Mouse (Mus musculus) midbrain, postnatal 0 days (tissue): ENCODE data around the gene Prtn3. TPM values are rescaled to one million over a fixed set of nuclear protein-coding genes. Genes with fewer than 3 reads are reported as not detected.
A peak's percentile ranks its signal among the peaks of the same experiment; 100 is the strongest.

Source experiments
- ATAC-seq: fragments of 200-750 bp; cut with Nextera tagmentation; 2 replicates; pipeline ENCODE4 v1.8.0; 2017; ENCODE audit warnings: moderate number of reproducible peaks, mild to moderate bottlenecking, moderate TSS enrichment, moderate library complexity; ENCODE audit not compliant: low FRiP score
- DNase-seq: peaks from one replicate; pipeline ENCODE4 v3.0.0-alpha.2; 2015; ENCODE audit warnings: low spot score
- H3K27ac ChIP-seq: fragments of 300-500 bp; sonication (generic); 2 replicates; pipeline ENCODE4 v1.5.1; 2014; ENCODE audit warnings: low read depth, mild to moderate bottlenecking, low read length, mixed read lengths
- H3K27me3 ChIP-seq: fragments of 300-500 bp; sonication (generic); 2 replicates; pipeline ENCODE4 v1.6.1; 2014; ENCODE audit warnings: low read length, control low read depth, mixed read lengths; ENCODE audit not compliant: insufficient read depth
- H3K36me3 ChIP-seq: fragments of 300-500 bp; sonication (generic); 2 replicates; pipeline ENCODE4 v1.6.1; 2014; ENCODE audit warnings: low read length, control low read depth, mixed read lengths; ENCODE audit not compliant: insufficient read depth
- H3K4me1 ChIP-seq: fragments of 300-500 bp; sonication (generic); 2 replicates; pipeline ENCODE4 v1.6.1; 2014; ENCODE audit warnings: mild to moderate bottlenecking, control low read depth, antibody characterized with exemption, low read length, mixed read lengths; ENCODE audit not compliant: insufficient read depth
- H3K4me2 ChIP-seq: fragments of 300-500 bp; sonication (generic); 2 replicates; pipeline ENCODE4 v1.6.1; 2014; ENCODE audit warnings: low read depth, mild to moderate bottlenecking, low read length, mixed read lengths; ENCODE audit not compliant: poor library complexity, severe bottlenecking
- H3K4me3 ChIP-seq: fragments of 300-500 bp; sonication (generic); 2 replicates; pipeline ENCODE4 v1.5.1; 2014; ENCODE audit warnings: low read depth, mild to moderate bottlenecking, low read length, moderate library complexity
- H3K9ac ChIP-seq: fragments of 300-500 bp; sonication (generic); replicated peaks from 2 replicates; pipeline ENCODE4 v1.6.1; 2014; ENCODE audit warnings: mild to moderate bottlenecking, low read length, moderate library complexity, mixed read lengths; ENCODE audit not compliant: poor library complexity, severe bottlenecking
- H3K9me3 ChIP-seq: fragments of 300-500 bp; sonication (generic); 2 replicates; pipeline ENCODE4 v1.6.1; 2016; ENCODE audit warnings: low read length, control low read depth
- CTCF ChIP-seq: IDR thresholded peaks from 2 replicates; pipeline ENCODE4 v1.5.1; 2016; ENCODE audit warnings: antibody characterized with exemption, mild to moderate bottlenecking
- whole genome bisulfite sequencing: fragments of 180-500 bp; shearing (Covaris S2); extraction: QIAGEN DNeasy Blood & Tissue Kit; methylation state at CpG from one replicate; pipeline ENCODE4 v1.1.7; 2014; 5-methylcytosine and 5-hydroxymethylcytosine counted together
- polyA plus RNA-seq: library from polyadenylated mRNA; unstranded; fragments of >200 nt; fragmentation: Nextera tagmentation; extraction: Ambion mirVana; gene quantifications from 2 replicates; pipeline ENCODE4 v1.2.1, GENCODE M21; 2015
- total RNA-seq: library from RNA; depleted of rRNA; stranded (reverse); fragments of >200 nt; gene quantifications from 2 replicates; pipeline ENCODE4 v1.2.3, GENCODE M21; 2014

The Prtn3 gene
- total and polyA plus RNA-seq, 2 experiments from 2014 or later: 7.5 to 11.7 TPM

DNA sequence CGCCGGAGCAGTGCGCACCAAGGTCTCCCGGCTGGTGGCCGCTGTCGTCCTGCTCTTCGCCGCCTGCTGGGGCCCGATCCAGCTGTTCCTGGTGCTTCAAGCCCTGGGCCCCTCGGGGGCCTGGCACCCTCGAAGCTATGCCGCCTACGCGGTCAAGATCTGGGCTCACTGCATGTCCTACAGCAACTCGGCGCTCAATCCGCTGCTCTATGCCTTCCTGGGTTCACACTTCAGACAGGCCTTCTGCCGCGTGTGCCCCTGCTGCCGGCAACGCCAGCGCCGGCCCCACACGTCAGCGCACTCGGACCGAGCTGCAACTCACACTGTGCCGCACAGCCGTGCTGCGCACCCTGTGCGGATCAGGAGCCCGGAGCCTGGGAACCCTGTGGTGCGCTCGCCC, 47.3 kb downstream of the Prtn3 start:
- Histone ChIP-seq H3K9me3 (no peaks in the 10 kb centered on the region), H3K4me1 (peaks cover 12% of the 10 kb centered on the region; the same call in 1 of the 2 replicates), H3K27ac (no peak overlapping the region), H3K4me2 (peak overlapping the region; percentile 47), H3K9ac (peak overlapping the region; percentile 25), H3K36me3 (no peaks in the 10 kb centered on the region), H3K27me3 (peaks cover 50% of the 10 kb centered on the region), H3K4me3 (peak overlapping the region; percentile 37)
- DNase-seq (no peak), ATAC-seq (no peak)
- 2% methylated on average over 34 of the region's 34 CpGs for WGBS
- no peak for TF ChIP-seq CTCF

GRCm38 (mm10) chr10:79924998-79925784, 50.9 kb downstream of the Prtn3 start:
- 10% methylated on average over 29 of the region's 29 CpGs for WGBS
- Histone ChIP-seq H3K9ac (no peak overlapping the region), H3K4me1 (peaks cover 12% of the 10 kb centered on the region), H3K4me3 (no peak overlapping the region), H3K27ac (no peak overlapping the region), H3K36me3 (no peaks in the 10 kb centered on the region), H3K27me3 (peaks cover 26% of the 10 kb centered on the region), H3K9me3 (no peaks in the 10 kb centered on the region), H3K4me2 (peak overlapping the region; percentile 90; the same call in 1 of the 2 replicates)
- ATAC-seq (no peak), DNase-seq (peak; percentile 87)
- peak; percentile 100 for TF ChIP-seq CTCF

- 10% methylated on average over 14 of the region's 15 CpGs for WGBS
- H3K4me1 ChIP-seq: peaks cover 10% of the 10 kb centered on the region
- peaks cover 19% of the 10 kb centered on the region for H3K27me3 ChIP-seq
- DNase-seq (no peak), ATAC-seq (no peak)
- peak overlapping the region; percentile 89 for H3K4me3 ChIP-seq
- H3K9me3 ChIP-seq: no peaks in the 10 kb centered on the region
- no peak for TF ChIP-seq CTCF
- H3K4me2 ChIP-seq: peak overlapping the region; percentile 90
- 0 out of 2 replicates have a peak, but pooled peaks cover 1% of the 10 kb centered on the region for H3K36me3 ChIP-seq
- peak overlapping the region; percentile 82; the same call in 1 of the 2 replicates for H3K27ac ChIP-seq
- peak overlapping the region; percentile 86; the same call in 1 of the 2 replicates for H3K9ac ChIP-seq
Observed at GRCm38 (mm10) chr10:79925785-79926490, 51.7 kb downstream of the Prtn3 start.

GRCm38 (mm10) chr10:79926491-79927323, 52.4 kb downstream of the Prtn3 start, which contains the start of gene Arid3a:
Gene Arid3a, plus strand, starts transcription at chr10:79927043.
- H3K9ac ChIP-seq: peak within 1 kb of the TSS; percentile 86
- peak; percentile 80 for ATAC-seq
- H3K4me3 ChIP-seq: peak within 1 kb of the TSS; percentile 89
- 0 out of 2 replicates have a peak, but pooled peaks have one; percentile 6 for TF ChIP-seq CTCF
- peak; percentile 93 for DNase-seq
- peak within 1 kb of the TSS; percentile 90 for H3K4me2 ChIP-seq
- peaks cover 6% of the 10 kb centered on the region for H3K4me1 ChIP-seq
- under 1% methylated on average over 61 of the region's 63 CpGs for WGBS
- H3K36me3 ChIP-seq: peaks cover 5% of the 10 kb centered on the region; the same call in 1 of the 2 replicates
- no peaks in the 10 kb centered on the region for H3K9me3 ChIP-seq
- peaks cover 17% of the 10 kb centered on the region for H3K27me3 ChIP-seq
- peak within 1 kb of the TSS; percentile 82 for H3K27ac ChIP-seq

GRCm38 (mm10) chr10:79927324-79928029, 53.2 kb downstream of the Prtn3 start:
- Histone ChIP-seq H3K4me2 (peak overlapping the region; percentile 90), H3K27ac (peak overlapping the region; percentile 82), H3K4me1 (peaks cover 4% of the 10 kb centered on the region; the same call in 1 of the 2 replicates), H3K36me3 (peaks cover 10% of the 10 kb centered on the region; the same call in 1 of the 2 replicates), H3K9ac (peak overlapping the region; percentile 86), H3K27me3 (peaks cover 12% of the 10 kb centered on the region), H3K9me3 (no peaks in the 10 kb centered on the region), H3K4me3 (peak overlapping the region; percentile 89)
- under 1% methylated on average over 50 of the region's 54 CpGs for WGBS
- TF ChIP-seq CTCF: peak; percentile 36
- ATAC-seq: peak; percentile 29
- DNase-seq: peak; percentile 53
